Mouse (Mus musculus) stomach, postnatal 0 days (tissue): ENCODE data around the gene Unc45b. TPM values are rescaled to one million over a fixed set of nuclear protein-coding genes. Genes with fewer than 3 reads are reported as not detected.
"Not testable (repeated sequence)": the region's sequence is repeated elsewhere in the genome, so short reads cannot be mapped to it uniquely, and the experiment has no call there.

Source experiments
- ATAC-seq: fragments of 200-750 bp; cut with Nextera tagmentation; 2 replicates; pipeline ENCODE4 v1.8.0; 2017; ENCODE audit not compliant: low FRiP score, low TSS enrichment
- DNase-seq: peaks from one replicate; pipeline ENCODE4 v3.0.0-alpha.2; 2016; ENCODE audit warnings: low spot score
- H3K27ac ChIP-seq: fragments of 300-500 bp; sonication (generic); replicated peaks from 2 replicates; pipeline ENCODE4 v1.5.1; 2014; ENCODE audit warnings: mild to moderate bottlenecking, control low read depth
- H3K27me3 ChIP-seq: fragments of 300-500 bp; sonication (generic); 2 replicates; pipeline ENCODE4 v1.6.1; 2014; ENCODE audit warnings: low read length; ENCODE audit not compliant: control insufficient read depth, insufficient read depth
- H3K36me3 ChIP-seq: fragments of 300-500 bp; sonication (generic); 2 replicates; pipeline ENCODE4 v1.6.1; 2014; ENCODE audit warnings: low read length, mixed read lengths; ENCODE audit not compliant: control insufficient read depth, insufficient read depth
- H3K4me1 ChIP-seq: fragments of 300-500 bp; sonication (generic); replicated peaks from 2 replicates; pipeline ENCODE4 v1.6.1; 2014; ENCODE audit warnings: antibody characterized with exemption; ENCODE audit not compliant: control insufficient read depth, insufficient read depth
- H3K4me2 ChIP-seq: fragments of 300-500 bp; sonication (generic); replicated peaks from 2 replicates; pipeline ENCODE4 v1.6.1; 2014; ENCODE audit warnings: low read depth, mild to moderate bottlenecking, control low read depth, moderate library complexity
- H3K4me3 ChIP-seq: fragments of 300-500 bp; sonication (generic); 2 replicates; pipeline ENCODE4 v1.5.1; 2014; ENCODE audit warnings: low read depth, low read length, control low read depth
- H3K9ac ChIP-seq: fragments of 300-500 bp; sonication (generic); 2 replicates; pipeline ENCODE4 v1.6.1; 2014; ENCODE audit warnings: mild to moderate bottlenecking, low read length, control low read depth, mixed read lengths
- H3K9me3 ChIP-seq: fragments of 300-500 bp; sonication (generic); 2 replicates; pipeline ENCODE4 v1.6.1; 2016; ENCODE audit warnings: low read length; ENCODE audit not compliant: control insufficient read depth
- CTCF ChIP-seq: IDR thresholded peaks from 2 replicates; pipeline ENCODE4 v1.5.1; 2016; ENCODE audit warnings: antibody characterized with exemption, low read depth, mild to moderate bottlenecking, moderate library complexity
- EP300 ChIP-seq: optimal IDR thresholded peaks from 2 replicates; pipeline ENCODE3; 2016; ENCODE audit warnings: antibody characterized with exemption
- WGBS: fragments of 180-500 bp; shearing (Covaris S2); extraction: QIAGEN DNeasy Blood & Tissue Kit; methylation state at CpG from one replicate; pipeline ENCODE4 v1.1.7; 2014; 5-methylcytosine and 5-hydroxymethylcytosine counted together
- microRNA-seq: library from miRNA; unstranded; fragments of <30 nt; microRNA quantifications from one replicate; pipeline ENCODE4, GENCODE M21; 2016
- polyA plus RNA-seq: library from polyadenylated mRNA; unstranded; fragments of >200 nt; fragmentation: Nextera tagmentation; extraction: Ambion mirVana; gene quantifications from 2 replicates; pipeline ENCODE4 v1.2.1, GENCODE M21; 2015

The Unc45b gene
- polyA plus RNA-seq, 1 experiment from 2014 or later = 0.99 TPM

GRCm38 (mm10) chr11:82983193-82983592 lies 72.8 kb downstream of the Unc45b start:
- no peak for DNase-seq
- ATAC-seq = no peak
- Histone ChIP-seq H3K27ac (no peak overlapping the region), H3K4me2 (no peak overlapping the region), H3K4me3 (no peak overlapping the region), H3K27me3 (no peaks in the 10 kb centered on the region), H3K9me3 (no peaks in the 10 kb centered on the region), H3K9ac (no peak overlapping the region), H3K36me3 (no peaks in the 10 kb centered on the region; the same call in 1 of the 2 replicates), H3K4me1 (no peaks in the 10 kb centered on the region)
- no peak for TF ChIP-seq EP300
- no peak for TF ChIP-seq CTCF
- WGBS = 80% methylated on average over 17 of the region's 17 CpGs

DNA sequence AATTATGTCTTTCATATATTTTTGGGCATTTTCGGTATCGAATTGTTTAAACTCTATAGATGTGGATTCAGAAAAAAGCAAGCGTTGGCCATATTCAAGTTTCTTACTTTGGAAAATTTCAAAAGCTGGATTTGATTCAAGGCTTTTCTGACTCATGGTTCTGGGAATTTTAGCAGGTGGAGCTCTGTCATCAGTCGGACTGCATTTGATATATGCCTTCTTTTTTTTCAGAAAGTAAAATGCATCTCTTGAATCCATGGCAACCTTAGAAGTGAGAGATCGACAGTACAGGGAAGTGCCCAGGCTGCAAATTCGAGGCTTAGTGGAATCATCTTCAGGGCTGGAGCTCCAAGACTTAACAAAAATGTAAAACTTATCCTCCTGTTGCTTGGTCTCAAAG lies 77.3 kb downstream of the Unc45b start:
- Histone ChIP-seq H3K27me3 (no peaks in the 10 kb centered on the region), H3K9me3 (no peaks in the 10 kb centered on the region), H3K9ac (no peak overlapping the region), H3K36me3 (no peaks in the 10 kb centered on the region; the same call in 1 of the 2 replicates), H3K27ac (no peak overlapping the region), H3K4me3 (no peak overlapping the region), H3K4me2 (no peak overlapping the region), H3K4me1 (0 out of 2 replicates have a peak, but pooled peaks cover 2% of the 10 kb centered on the region)
- no peak for TF ChIP-seq EP300
- TF ChIP-seq CTCF = no peak
- 80% methylated on average over 6 of the region's 6 CpGs for whole genome bisulfite sequencing
- DNase-seq (no peak), ATAC-seq (no peak)

DNA sequence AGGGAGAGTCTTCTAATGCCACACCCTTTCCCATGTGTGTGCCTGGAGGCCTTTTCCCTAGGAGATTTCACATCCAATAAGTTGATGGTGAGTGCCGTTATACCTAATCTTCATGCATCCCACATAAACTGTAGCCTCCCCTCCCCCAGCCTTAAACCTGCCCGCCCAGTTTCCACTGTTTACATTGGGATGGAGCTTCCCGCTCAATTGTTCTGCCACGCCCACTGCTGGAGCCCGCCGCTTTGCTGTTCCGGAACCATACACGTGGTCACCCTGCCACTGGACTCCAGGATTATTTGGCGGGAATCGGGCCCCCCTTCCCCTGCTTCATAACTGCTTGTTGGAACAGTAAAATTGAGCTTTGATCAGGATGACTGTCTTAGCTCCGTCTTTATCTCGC lies 79.0 kb downstream of the Unc45b start:
- ATAC-seq (no peak), DNase-seq (peak; percentile 64)
- peak overlapping the region; percentile 36 for H3K4me2 ChIP-seq
- WGBS = 16% methylated on average over 12 of the region's 12 CpGs
- no peak overlapping the region; the same call in 1 of the 2 replicates for H3K9ac ChIP-seq
- TF ChIP-seq EP300 = no peak
- no peak for TF ChIP-seq CTCF
- H3K4me3 ChIP-seq = no peak overlapping the region
- H3K4me1 ChIP-seq = 0 out of 2 replicates have a peak, but pooled peaks cover 2% of the 10 kb centered on the region
- H3K27ac ChIP-seq = no peak overlapping the region
- no peaks in the 10 kb centered on the region for H3K9me3 ChIP-seq
- H3K36me3 ChIP-seq = no peaks in the 10 kb centered on the region; the same call in 1 of the 2 replicates
- H3K27me3 ChIP-seq = no peaks in the 10 kb centered on the region

DNA sequence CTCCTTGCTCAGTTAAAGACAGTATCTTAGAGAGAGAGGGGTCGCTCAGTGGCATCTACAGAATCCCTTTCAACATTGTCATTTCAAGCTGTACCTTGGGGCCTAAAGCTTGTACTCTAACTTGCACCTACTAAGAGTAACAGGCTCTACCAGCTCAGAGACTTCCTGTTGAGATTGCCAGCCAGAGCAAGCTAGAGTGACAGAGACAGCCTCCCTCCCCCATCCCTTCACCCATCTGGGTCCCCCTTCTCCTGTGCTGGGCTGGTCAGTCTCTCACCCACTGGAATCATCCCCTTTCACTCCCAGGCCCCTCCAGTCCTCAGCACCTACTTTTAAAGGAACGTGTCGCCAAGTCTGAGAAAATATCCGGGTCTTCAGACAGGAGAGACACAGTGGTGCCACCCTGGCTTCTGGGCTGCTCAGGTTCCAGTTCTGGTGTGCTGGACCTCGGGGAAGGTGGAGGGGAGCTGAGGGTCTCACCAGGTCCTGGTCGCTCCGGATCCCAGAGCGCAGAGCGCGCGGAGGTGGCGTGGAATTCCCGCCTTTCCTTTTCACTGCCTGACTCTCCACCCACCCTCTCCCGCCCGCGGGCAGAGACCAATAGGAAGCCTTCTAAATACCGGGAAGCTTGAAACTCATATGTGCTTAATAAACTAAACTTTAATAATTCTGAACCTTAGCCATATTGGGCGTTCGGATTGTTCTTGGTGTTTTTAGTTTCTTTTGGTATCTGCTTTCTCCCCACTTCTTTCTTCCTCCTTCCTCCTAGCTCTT lies 80.4 kb downstream of the Unc45b start:
- not testable (repeated sequence) for H3K9ac ChIP-seq, H3K36me3 ChIP-seq, H3K9me3 ChIP-seq, H3K27me3 ChIP-seq, H3K4me1 ChIP-seq, H3K27ac ChIP-seq
- peak; percentile 74; the same call in 1 of the 2 replicates for ATAC-seq
- Histone ChIP-seq H3K4me3 (peak overlapping the region; percentile 44), H3K4me2 (peak overlapping the region; percentile 57)
- WGBS = 14% methylated on average over 19 of the region's 19 CpGs
- DNase-seq = peak; percentile 71

- 0 out of 2 replicates have a peak, but pooled peaks have one; percentile 26 for ATAC-seq
- Histone ChIP-seq H3K4me1 (0 out of 2 replicates have a peak, but pooled peaks cover 2% of the 10 kb centered on the region), H3K4me2 (peak within 1 kb of the TSS; percentile 57), H3K9ac (peak within 1 kb of the TSS; percentile 48; the same call in 1 of the 2 replicates), H3K4me3 (peak within 1 kb of the TSS; percentile 44), H3K36me3 (no peaks in the 10 kb centered on the region), H3K27me3 (no peaks in the 10 kb centered on the region), H3K27ac (peak within 1 kb of the TSS; percentile 25; the same call in 1 of the 2 replicates), H3K9me3 (no peaks in the 10 kb centered on the region)
- WGBS = 5% methylated on average over 14 of the region's 14 CpGs
- TF ChIP-seq EP300 (no peak), CTCF (no peak)
- peak; percentile 48 for DNase-seq
Measured at GRCm38 (mm10) chr11:82991469-82992166, 81.3 kb downstream of the Unc45b start, which contains the start of gene Slfn9. Slfn9 (minus strand) TSS chr11:82991830.

Small RNAs within 50 kb of the gene (microRNA-seq; reads per million reads assigned to microRNA genes)
- gene Mir7679 = not detected

Other genes starting within 250 kb of the Unc45b start
- 0.23 and 0.29 TPM in 2 replicates for gene Cct6b, start 146.2 kb upstream of the Unc45b start, polyA plus RNA-seq
- gene Zfp830, start 146.2 kb upstream of the Unc45b start, polyA plus RNA-seq = 19.2 and 19.6 TPM in 2 replicates
- gene Lig3, start 129.4 kb upstream of the Unc45b start, polyA plus RNA-seq = 13.4 and 13.7 TPM in 2 replicates
- gene Rffl, start 39.3 kb upstream of the Unc45b start, polyA plus RNA-seq = 16.4 and 17.1 TPM in 2 replicates
- gene Rad51d, start 19.9 kb upstream of the Unc45b start, polyA plus RNA-seq = 8.3 and 9.7 TPM in 2 replicates
- 0.08 TPM in 1 of 2 replicates, not detected in the other for gene Fndc8, start 18.4 kb upstream of the Unc45b start, polyA plus RNA-seq
- gene Nle1, start 2.1 kb upstream of the Unc45b start, polyA plus RNA-seq = 15.3 and 16.8 TPM in 2 replicates
- gene Slfn5, start 40.8 kb downstream of the Unc45b start, polyA plus RNA-seq = 2.6 TPM in 2 replicates
- 4.4 and 5.1 TPM in 2 replicates for gene Slfn9, start 81.3 kb downstream of the Unc45b start, polyA plus RNA-seq
- 0.33 and 0.35 TPM in 2 replicates for gene Slfn8, start 110.3 kb downstream of the Unc45b start, polyA plus RNA-seq
- gene Slfn2, start 154.6 kb downstream of the Unc45b start, polyA plus RNA-seq = 22.1 and 23.1 TPM in 2 replicates
- gene Slfn1, start 206.3 kb downstream of the Unc45b start, polyA plus RNA-seq = 0.17 and 0.29 TPM in 2 replicates